Mouse (Mus musculus): ENCODE data around the gene Serpinb1c. TPM values are rescaled to one million over a fixed set of nuclear protein-coding genes. Genes with fewer than 3 reads are reported as not detected.
"Not testable (repeated sequence)": the region's sequence is repeated elsewhere in the genome, so short reads cannot be mapped to it uniquely, and the experiment has no call there.

Serpinb1c gene
- polyA plus RNA-seq, 1 experiment from 2014 or later = 0.18 TPM

GRCm38 (mm10) chr13:32922622-32923021, 24.6 kb upstream of the Serpinb1c start:
- H3K4me1 ChIP-seq (replicated peaks; ENCODE audit: control insufficient read depth, insufficient read depth, low read length) = no peaks in the 10 kb centered on the region
- H3K4me2 ChIP-seq = no peak overlapping the region
- no peak for ATAC-seq (replicated peaks; ENCODE audit: low FRiP score)
- H3K9me3 ChIP-seq (ENCODE audit: control insufficient read depth, low read length) = no peaks in the 10 kb centered on the region
- H3K27me3 ChIP-seq (replicated peaks; ENCODE audit: control insufficient read depth, insufficient read depth, low read length) = no peaks in the 10 kb centered on the region
- H3K9ac ChIP-seq (ENCODE audit: low read depth, low read length) = no peak overlapping the region
- no peak overlapping the region for H3K4me3 ChIP-seq (ENCODE audit: low read depth, low read length)
- DNase-seq (ENCODE audit: low spot score) = no peak
- H3K36me3 ChIP-seq (ENCODE audit: control insufficient read depth, insufficient read depth, low read length) = no peaks in the 10 kb centered on the region
- H3K27ac ChIP-seq (ENCODE audit: low read depth, low read length) = no peak overlapping the region

- no peak for DNase-seq (ENCODE audit: low spot score)
- Histone ChIP-seq H3K4me1 (replicated peaks; ENCODE audit: control insufficient read depth, insufficient read depth, low read length) (no peaks in the 10 kb centered on the region), H3K36me3 (ENCODE audit: control insufficient read depth, insufficient read depth, low read length) (no peaks in the 10 kb centered on the region), H3K27ac (ENCODE audit: low read depth, low read length) (no peak overlapping the region), H3K27me3 (replicated peaks; ENCODE audit: control insufficient read depth, insufficient read depth, low read length) (no peaks in the 10 kb centered on the region), H3K4me3 (ENCODE audit: low read depth, low read length) (no peak overlapping the region), H3K4me2 (no peak overlapping the region), H3K9ac (ENCODE audit: low read depth, low read length) (no peak overlapping the region), H3K9me3 (ENCODE audit: control insufficient read depth, low read length) (no peaks in the 10 kb centered on the region)
- ATAC-seq (replicated peaks; ENCODE audit: low FRiP score) = no peak
Observed at GRCm38 (mm10) chr13:32912770-32913380, 14.9 kb upstream of the Serpinb1c start.

- no peaks in the 10 kb centered on the region for H3K36me3 ChIP-seq (ENCODE audit: control insufficient read depth, insufficient read depth, low read length)
- H3K27ac ChIP-seq (ENCODE audit: low read depth, low read length) = no peak overlapping the region
- no peaks in the 10 kb centered on the region for H3K4me1 ChIP-seq (replicated peaks; ENCODE audit: control insufficient read depth, insufficient read depth, low read length)
- H3K27me3 ChIP-seq (replicated peaks; ENCODE audit: control insufficient read depth, insufficient read depth, low read length) = no peaks in the 10 kb centered on the region
- H3K4me3 ChIP-seq (ENCODE audit: low read depth, low read length) = no peak overlapping the region
- WGBS = 74% methylated on average over 3 of the region's 3 CpGs
- H3K9me3 ChIP-seq (ENCODE audit: control insufficient read depth, low read length) = no peaks in the 10 kb centered on the region
- no peak overlapping the region for H3K4me2 ChIP-seq
- ATAC-seq (replicated peaks; ENCODE audit: low FRiP score) (no peak), DNase-seq (ENCODE audit: low spot score) (no peak)
- no peak overlapping the region for H3K9ac ChIP-seq (ENCODE audit: low read depth, low read length)
Observed at GRCm38 (mm10) chr13:32908182-32908581, 10.2 kb upstream of the Serpinb1c start.

GRCm38 (mm10) chr13:32903211-32903873, 5.3 kb upstream of the Serpinb1c start:
- Histone ChIP-seq H3K4me2 (no peak overlapping the region), H3K36me3 (ENCODE audit: control insufficient read depth, insufficient read depth, low read length) (no peaks in the 10 kb centered on the region), H3K4me1 (replicated peaks; ENCODE audit: control insufficient read depth, insufficient read depth, low read length) (no peaks in the 10 kb centered on the region), H3K9me3 (ENCODE audit: control insufficient read depth, low read length) (no peaks in the 10 kb centered on the region), H3K27ac (ENCODE audit: low read depth, low read length) (no peak overlapping the region), H3K4me3 (ENCODE audit: low read depth, low read length) (no peak overlapping the region), H3K9ac (ENCODE audit: low read depth, low read length) (no peak overlapping the region), H3K27me3 (replicated peaks; ENCODE audit: control insufficient read depth, insufficient read depth, low read length) (no peaks in the 10 kb centered on the region)
- WGBS = 26% methylated on average over 8 of the region's 8 CpGs
- DNase-seq (ENCODE audit: low spot score) (peak; percentile 68), ATAC-seq (replicated peaks; ENCODE audit: low FRiP score) (peak; percentile 85)

GRCm38 (mm10) chr13:32902481-32903015, 4.5 kb upstream of the Serpinb1c start:
- no peak overlapping the region for H3K9ac ChIP-seq (ENCODE audit: low read depth, low read length)
- no peak overlapping the region for H3K4me3 ChIP-seq (ENCODE audit: low read depth, low read length)
- H3K27me3 ChIP-seq (replicated peaks; ENCODE audit: control insufficient read depth, insufficient read depth, low read length) = no peaks in the 10 kb centered on the region
- no peaks in the 10 kb centered on the region for H3K4me1 ChIP-seq (replicated peaks; ENCODE audit: control insufficient read depth, insufficient read depth, low read length)
- peak; percentile 46 for ATAC-seq (replicated peaks; ENCODE audit: low FRiP score)
- no peak overlapping the region for H3K27ac ChIP-seq (ENCODE audit: low read depth, low read length)
- 6% methylated on average over 4 of the region's 4 CpGs for WGBS
- H3K9me3 ChIP-seq (ENCODE audit: control insufficient read depth, low read length) = no peaks in the 10 kb centered on the region
- DNase-seq (ENCODE audit: low spot score) = peak; percentile 48
- H3K4me2 ChIP-seq = no peak overlapping the region
- H3K36me3 ChIP-seq (ENCODE audit: control insufficient read depth, insufficient read depth, low read length) = no peaks in the 10 kb centered on the region

GRCm38 (mm10) chr13:32900639-32901038, 2.6 kb upstream of the Serpinb1c start:
- Histone ChIP-seq H3K4me1 (replicated peaks; ENCODE audit: control insufficient read depth, insufficient read depth, low read length) (no peaks in the 10 kb centered on the region), H3K27ac (ENCODE audit: low read depth, low read length) (no peak overlapping the region), H3K4me3 (ENCODE audit: low read depth, low read length) (no peak overlapping the region), H3K4me2 (no peak overlapping the region), H3K36me3 (ENCODE audit: control insufficient read depth, insufficient read depth, low read length) (no peaks in the 10 kb centered on the region), H3K9ac (ENCODE audit: low read depth, low read length) (no peak overlapping the region), H3K27me3 (replicated peaks; ENCODE audit: control insufficient read depth, insufficient read depth, low read length) (no peaks in the 10 kb centered on the region), H3K9me3 (ENCODE audit: control insufficient read depth, low read length) (no peaks in the 10 kb centered on the region)
- 7% methylated on average over 2 of the region's 2 CpGs for WGBS
- ATAC-seq (replicated peaks; ENCODE audit: low FRiP score) = 0 out of 2 replicates have a peak, but pooled peaks have one; percentile 40
- no peak for DNase-seq (ENCODE audit: low spot score)

- not testable (repeated sequence) for H3K27me3 ChIP-seq (replicated peaks; ENCODE audit: control insufficient read depth, insufficient read depth, low read length); H3K27ac ChIP-seq (ENCODE audit: low read depth, low read length); ATAC-seq (replicated peaks; ENCODE audit: low FRiP score); H3K4me3 ChIP-seq (ENCODE audit: low read depth, low read length); H3K9ac ChIP-seq (ENCODE audit: low read depth, low read length); H3K9me3 ChIP-seq (ENCODE audit: control insufficient read depth, low read length); H3K36me3 ChIP-seq (ENCODE audit: control insufficient read depth, insufficient read depth, low read length); DNase-seq (ENCODE audit: low spot score); H3K4me1 ChIP-seq (replicated peaks; ENCODE audit: control insufficient read depth, insufficient read depth, low read length); H3K4me2 ChIP-seq
- 54% methylated on average over 2 of the region's 2 CpGs for whole genome bisulfite sequencing
Observed at GRCm38 (mm10) chr13:32899114-32899513, 1.1 kb upstream of the Serpinb1c start.

- DNase-seq (ENCODE audit: low spot score) (no peak), ATAC-seq (replicated peaks; ENCODE audit: low FRiP score) (no peak)
- no peak overlapping the region for H3K4me2 ChIP-seq
- no peaks in the 10 kb centered on the region for H3K27me3 ChIP-seq (replicated peaks; ENCODE audit: control insufficient read depth, insufficient read depth, low read length)
- no peak overlapping the region for H3K9ac ChIP-seq (ENCODE audit: low read depth, low read length)
- H3K4me3 ChIP-seq (ENCODE audit: low read depth, low read length) = no peak overlapping the region
- H3K4me1 ChIP-seq (replicated peaks; ENCODE audit: control insufficient read depth, insufficient read depth, low read length) = no peaks in the 10 kb centered on the region
- 77% methylated on average over 4 of the region's 4 CpGs for WGBS
- no peaks in the 10 kb centered on the region for H3K9me3 ChIP-seq (ENCODE audit: control insufficient read depth, low read length)
- H3K27ac ChIP-seq (ENCODE audit: low read depth, low read length) = no peak overlapping the region
- H3K36me3 ChIP-seq (ENCODE audit: control insufficient read depth, insufficient read depth, low read length) = no peaks in the 10 kb centered on the region
Observed at GRCm38 (mm10) chr13:32896931-32897330, 1.1 kb downstream of the Serpinb1c start.

- no peaks in the 10 kb centered on the region for H3K9me3 ChIP-seq (ENCODE audit: control insufficient read depth, low read length)
- no peak overlapping the region for H3K9ac ChIP-seq (ENCODE audit: low read depth, low read length)
- no peak for DNase-seq (ENCODE audit: low spot score)
- ATAC-seq (replicated peaks; ENCODE audit: low FRiP score) = no peak
- H3K4me1 ChIP-seq (replicated peaks; ENCODE audit: control insufficient read depth, insufficient read depth, low read length) = no peaks in the 10 kb centered on the region
- H3K27me3 ChIP-seq (replicated peaks; ENCODE audit: control insufficient read depth, insufficient read depth, low read length) = no peaks in the 10 kb centered on the region
- H3K27ac ChIP-seq (ENCODE audit: low read depth, low read length) = no peak overlapping the region
- no peak overlapping the region for H3K4me3 ChIP-seq (ENCODE audit: low read depth, low read length)
- no peaks in the 10 kb centered on the region for H3K36me3 ChIP-seq (ENCODE audit: control insufficient read depth, insufficient read depth, low read length)
- no peak overlapping the region for H3K4me2 ChIP-seq
Observed at GRCm38 (mm10) chr13:32884755-32885154, 13.3 kb downstream of the Serpinb1c start.
